Mouse (Mus musculus) T-helper 2 cell (primary cell): Measurements from ENCODE around the gene Wnt5b.

Experiments
- in situ Hi-C: fragments of 300-600 bp; cut with MboI, MseI; formaldehyde crosslinking; loops from one replicate; pipeline ENCODE4 v1.15.1; 2025; ENCODE audit warnings: high pct_unique_total_duplicates

The Wnt5b gene

GRCm38 (mm10) chr6:119485486-119485885 is 58.7 kb downstream of the Wnt5b start:
- in situ Hi-C loops = no loop called here

DNA sequence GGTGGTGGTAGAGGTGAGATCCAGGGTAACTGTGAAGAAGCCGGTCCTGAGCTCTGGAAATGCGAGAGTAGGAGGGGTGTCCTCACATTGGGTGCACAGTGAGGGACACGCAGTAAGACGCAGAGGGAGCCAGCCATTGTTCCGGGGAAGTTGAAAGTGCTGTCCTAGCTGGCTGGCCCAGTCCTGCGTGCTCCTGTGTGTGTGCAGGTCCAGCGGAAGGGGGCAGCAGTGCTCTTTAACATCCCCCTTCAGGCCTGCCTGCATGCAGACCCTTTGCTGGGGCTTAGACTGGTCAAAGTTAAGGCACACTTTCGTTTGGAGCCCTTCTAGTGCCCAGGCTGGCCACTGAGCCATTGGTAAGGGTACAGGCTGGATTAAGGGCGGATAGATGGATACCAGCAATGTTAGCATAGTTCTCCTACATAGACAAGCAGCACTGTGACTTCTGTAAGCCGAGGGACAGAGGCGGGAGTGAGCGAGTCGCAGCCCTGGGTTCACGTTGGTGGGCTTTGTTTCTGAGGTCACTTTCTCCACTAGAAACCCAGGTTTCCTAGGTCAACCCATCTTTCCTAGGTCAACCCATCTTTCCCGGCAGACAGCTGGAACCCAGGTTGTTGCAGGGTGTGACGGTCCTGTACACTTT is 61.1 kb downstream of the Wnt5b start:
- in situ Hi-C loops = loop anchor here (5.0 kb wide), 1 partner anchor 429 kb away; no protein-coding TSS in a partner anchor

DNA sequence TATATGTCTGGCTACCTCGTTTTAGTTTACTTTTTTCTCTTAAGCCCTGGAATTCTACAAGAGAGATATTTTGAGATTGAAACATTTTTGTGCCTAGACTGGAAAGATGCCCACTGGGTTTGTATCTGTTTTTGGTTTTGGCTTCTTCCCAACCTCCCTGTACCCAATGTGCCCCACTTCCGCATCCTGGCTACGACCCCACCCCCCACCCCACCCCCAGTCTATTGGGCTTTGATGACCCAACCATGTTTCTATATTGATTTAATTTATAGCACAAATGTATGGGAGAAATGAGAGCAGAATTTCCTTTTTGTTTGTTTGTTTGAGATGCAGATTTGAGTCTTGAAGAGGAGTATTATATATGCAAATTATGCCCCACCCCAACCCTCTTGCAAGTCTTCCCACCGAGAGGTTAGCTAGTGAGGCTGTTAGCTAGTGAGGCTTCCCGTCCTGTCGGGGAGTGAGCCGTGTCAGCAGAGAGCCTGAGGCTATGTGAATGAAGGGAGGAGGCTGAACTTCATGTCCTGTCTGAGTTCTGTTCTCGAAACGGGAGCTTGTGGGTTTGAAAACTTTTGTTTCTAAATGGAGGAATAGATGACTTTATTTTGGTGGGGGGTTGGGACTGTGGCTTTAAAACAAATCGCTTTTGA is 62.3 kb downstream of the Wnt5b start:
- in situ Hi-C loops = loop anchor here (5.0 kb wide), 1 partner anchor 430 kb away; no protein-coding TSS in a partner anchor

- in situ Hi-C loops = loop anchor here (5.0 kb wide), 1 partner anchor 431 kb away; no protein-coding TSS in a partner anchor
Observed at GRCm38 (mm10) chr6:119480706-119481331, 63.3 kb downstream of the Wnt5b start.

DNA sequence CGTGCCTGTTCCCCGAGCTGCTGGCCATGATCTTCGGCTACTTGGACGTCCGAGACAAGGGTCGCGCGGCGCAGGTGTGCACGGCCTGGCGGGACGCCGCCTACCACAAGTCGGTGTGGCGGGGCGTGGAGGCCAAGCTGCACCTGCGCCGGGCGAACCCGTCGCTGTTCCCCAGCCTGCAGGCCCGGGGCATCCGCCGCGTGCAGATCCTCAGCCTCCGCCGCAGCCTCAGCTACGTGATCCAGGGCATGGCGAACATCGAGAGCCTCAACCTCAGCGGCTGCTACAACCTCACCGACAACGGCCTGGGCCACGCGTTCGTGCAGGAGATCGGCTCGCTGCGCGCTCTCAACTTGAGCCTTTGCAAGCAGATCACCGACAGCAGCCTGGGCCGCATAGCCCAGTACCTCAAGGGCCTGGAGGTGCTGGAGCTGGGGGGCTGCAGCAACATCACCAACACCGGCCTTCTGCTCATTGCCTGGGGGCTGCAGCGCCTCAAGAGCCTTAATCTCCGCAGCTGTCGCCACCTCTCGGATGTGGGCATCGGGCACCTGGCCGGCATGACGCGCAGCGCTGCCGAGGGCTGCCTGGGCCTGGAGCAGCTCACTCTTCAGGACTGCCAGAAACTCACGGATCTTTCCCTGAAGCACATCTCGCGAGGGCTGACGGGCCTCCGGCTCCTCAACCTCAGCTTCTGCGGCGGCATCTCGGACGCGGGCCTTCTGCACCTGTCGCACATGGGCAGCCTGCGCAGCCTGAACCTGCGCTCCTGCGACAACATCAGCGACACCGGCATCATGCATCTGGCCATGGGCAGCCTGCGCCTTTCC is 64.1 kb downstream of the Wnt5b start:
- in situ Hi-C loops = loop anchor here (5.0 kb wide), 1 partner anchor 432 kb away; no protein-coding TSS in a partner anchor

DNA sequence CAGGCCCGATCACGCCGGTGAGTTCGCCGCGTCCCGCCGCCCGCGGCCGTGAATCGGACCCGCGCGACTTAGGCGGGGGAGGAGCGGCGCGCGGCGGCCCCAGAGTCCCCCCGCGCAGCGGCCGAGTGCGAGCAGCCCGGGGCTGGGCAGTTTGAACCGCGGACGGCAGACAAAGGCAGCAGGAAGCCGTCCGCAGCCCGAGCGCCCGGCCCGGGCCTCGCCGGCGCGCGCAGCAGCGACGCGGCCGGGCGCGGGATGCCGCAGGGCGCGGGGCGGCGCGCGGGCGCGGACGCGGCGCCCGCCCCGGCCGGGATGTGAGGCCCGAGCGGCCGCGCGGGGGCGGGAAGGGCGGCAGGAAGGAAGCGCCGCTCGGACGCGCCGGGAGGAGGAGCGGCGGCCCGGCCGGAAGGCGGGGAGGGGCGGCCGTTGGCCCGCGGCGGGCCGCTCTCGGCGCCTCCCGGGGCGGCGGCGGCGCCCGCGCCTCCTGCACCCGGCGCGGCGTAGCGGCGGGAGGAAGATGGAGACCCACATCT is 64.7 kb downstream of the Wnt5b start, which contains the start of gene Fbxl14:
TSS of gene Fbxl14 (plus strand) at position 326 of the 533 bp plus-strand sequence.
- in situ Hi-C loops = no loop called here

- in situ Hi-C loops = no loop called here
Observed at GRCm38 (mm10) chr6:119478560-119479342, 65.4 kb downstream of the Wnt5b start.

GRCm38 (mm10) chr6:119477686-119478310 is 66.3 kb downstream of the Wnt5b start:
- in situ Hi-C loops = no loop called here

GRCm38 (mm10) chr6:119475988-119476387 is 68.2 kb downstream of the Wnt5b start:
- in situ Hi-C loops = no loop called here

GRCm38 (mm10) chr6:119473992-119474391 is 70.2 kb downstream of the Wnt5b start:
- in situ Hi-C loops = no loop called here

- in situ Hi-C loops = no loop called here
Observed at GRCm38 (mm10) chr6:119473446-119473845, 70.7 kb downstream of the Wnt5b start.

- in situ Hi-C loops = no loop called here
Observed at GRCm38 (mm10) chr6:119472705-119473104, 71.4 kb downstream of the Wnt5b start.

DNA sequence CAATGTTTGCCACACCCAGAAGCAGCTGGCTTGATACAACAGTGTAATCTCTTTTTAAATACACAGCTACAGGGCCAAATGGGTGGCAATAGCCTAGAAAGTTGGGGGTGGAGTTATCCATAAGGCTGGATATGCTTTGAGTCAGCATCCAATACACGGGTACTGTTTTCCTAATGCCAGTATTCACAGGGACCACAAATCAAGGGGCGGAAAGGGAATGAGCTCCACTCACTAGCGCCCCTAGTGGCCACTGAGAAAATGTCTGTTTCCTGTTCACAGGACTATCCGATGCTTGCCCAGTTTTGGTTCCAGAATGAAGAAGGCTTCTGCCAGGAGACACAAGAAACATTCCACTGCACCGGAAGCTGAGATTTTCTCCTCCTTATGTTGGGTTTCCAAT is 72.0 kb downstream of the Wnt5b start:
- in situ Hi-C loops = no loop called here

DNA sequence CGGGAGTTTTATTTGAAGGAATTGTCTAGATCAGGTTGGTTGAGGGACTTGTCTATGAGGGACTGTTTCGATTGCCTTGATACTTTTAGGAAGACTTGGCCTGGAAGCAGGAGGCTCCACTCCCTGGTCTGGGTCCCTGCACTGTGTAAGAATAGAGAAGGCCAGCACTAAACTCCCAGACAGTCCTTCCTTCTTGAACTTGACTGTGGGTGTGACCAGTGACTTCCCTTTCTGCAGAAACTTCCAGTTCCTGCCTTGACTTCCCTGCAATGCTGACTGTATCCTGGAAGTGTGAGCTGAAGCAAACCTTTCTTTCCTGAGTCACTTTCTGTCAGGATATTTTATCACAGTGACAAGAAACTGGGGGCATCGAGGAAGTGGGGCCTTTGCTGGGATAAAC is 73.4 kb downstream of the Wnt5b start:
- in situ Hi-C loops = no loop called here

- in situ Hi-C loops = no loop called here
Observed at GRCm38 (mm10) chr6:119467785-119468059, 76.4 kb downstream of the Wnt5b start.

DNA sequence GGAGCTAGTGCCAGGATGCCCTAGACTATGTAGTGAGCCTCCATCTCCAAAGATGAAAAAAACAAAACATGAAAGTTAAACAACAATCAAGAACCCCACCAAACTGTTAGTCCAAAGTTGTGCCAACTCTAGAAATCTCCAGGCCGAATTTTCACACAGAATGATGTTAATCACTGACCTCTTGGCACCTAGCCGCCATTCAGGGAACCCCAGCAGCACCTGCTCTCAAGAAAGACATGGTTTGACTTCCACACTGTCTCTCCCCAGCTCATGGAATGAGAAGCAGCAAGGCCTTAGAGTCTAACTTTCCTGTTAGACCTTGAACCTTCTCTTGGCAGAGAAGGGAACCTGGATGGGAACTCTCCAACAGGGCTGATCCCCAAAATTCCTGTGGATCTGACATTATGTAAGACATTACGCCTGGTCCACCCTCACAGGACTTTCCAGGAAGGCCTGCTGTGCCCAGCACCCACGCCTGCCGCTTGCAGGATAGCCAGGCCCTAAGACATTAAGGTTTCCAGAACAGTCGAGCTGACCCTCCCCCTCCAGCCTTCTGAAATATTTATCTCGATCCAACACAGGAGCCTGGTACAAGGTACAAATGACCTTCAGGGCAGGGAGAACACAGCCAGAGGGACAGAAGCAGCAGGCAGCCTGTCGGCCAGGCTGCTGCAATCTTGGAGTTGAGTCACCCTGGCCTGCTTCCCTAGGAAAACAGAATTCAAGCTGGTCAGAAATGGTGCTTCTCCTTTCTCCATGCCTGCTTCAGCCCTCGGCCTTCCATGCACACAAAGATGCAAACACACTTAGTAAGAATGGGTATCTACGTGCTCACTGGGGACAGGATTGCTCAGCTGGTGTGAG is 77.0 kb downstream of the Wnt5b start:
- in situ Hi-C loops = no loop called here

- in situ Hi-C loops = no loop called here
Observed at GRCm38 (mm10) chr6:119466161-119466560, 78.0 kb downstream of the Wnt5b start.

DNA sequence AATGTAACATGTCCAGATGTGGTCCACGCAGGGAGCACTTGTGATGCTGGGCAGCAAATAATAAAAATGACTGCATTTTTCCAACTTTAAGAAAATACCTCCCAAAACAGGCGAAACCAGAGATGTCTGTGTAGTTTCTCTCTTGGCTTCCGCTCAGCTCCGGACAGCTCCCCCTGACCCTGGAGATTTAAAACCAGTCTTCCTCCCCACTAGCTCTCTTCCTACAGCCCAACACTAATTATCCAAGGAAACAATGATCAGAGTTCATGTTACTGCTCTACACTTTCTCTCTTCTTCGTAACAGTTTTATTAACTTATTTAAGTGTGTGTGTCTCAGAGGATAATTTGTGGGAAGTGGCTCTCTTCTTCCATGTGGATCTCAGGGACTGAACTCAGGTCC is 83.8 kb downstream of the Wnt5b start:
- in situ Hi-C loops = no loop called here

GRCm38 (mm10) chr6:119459041-119459440 is 85.1 kb downstream of the Wnt5b start:
- in situ Hi-C loops = loop anchor here (10.0 kb wide), 1 partner anchor 1274 kb away; no protein-coding TSS in a partner anchor
